Mouse (Mus musculus) MEL (cell line): ENCODE measurements around the gene Tekt1. TPM values are rescaled to one million over a fixed set of nuclear protein-coding genes. Genes with fewer than 3 reads are reported as not detected.
A peak's percentile ranks its signal among the peaks of the same experiment; 100 is the strongest.

Experiments
- DNase-seq: peaks from one replicate; pipeline ENCODE4 v3.0.0; 2011; ENCODE audit warnings: low read depth, low spot score
- H3K27ac ChIP-seq: 2 replicates; pipeline ENCODE4 v1.5.1; 2012; ENCODE audit warnings: low read depth, mild to moderate bottlenecking, control low read depth, low read length, moderate library complexity; ENCODE audit not compliant: control insufficient read depth
- H3K27me3 ChIP-seq, 2 experiments: fragments of 150-350 bp in 1 of 2; sonication (generic) in 1 of 2; 2 replicates each; pipeline ENCODE4 v1.6.1; 2012; ENCODE audit warnings: low read length in 2 of 2, mild to moderate bottlenecking in 2 of 2, improper control_type of control experiment in 1 of 2, moderate library complexity in 1 of 2; ENCODE audit not compliant: insufficient read depth in 2 of 2, control insufficient read depth in 1 of 2
- H3K36me3 ChIP-seq, 2 experiments: 2 replicates each; pipeline ENCODE4 v1.6.1; 2012 to 2014; ENCODE audit warnings: low read length in 2 of 2, improper control_type of control experiment in 1 of 2, inconsistent platforms in 1 of 2, mild to moderate bottlenecking in 1 of 2; ENCODE audit not compliant: insufficient read depth in 2 of 2, control insufficient read depth in 1 of 2
- H3K4me1 ChIP-seq, 2 experiments: fragments of 150-350 bp in 1 of 2; sonication (generic) in 1 of 2; 2 replicates each; pipeline ENCODE4 v1.6.1; 2012; ENCODE audit warnings: low read length in 2 of 2, improper control_type of control experiment in 1 of 2, mild to moderate bottlenecking in 1 of 2; ENCODE audit not compliant: insufficient read depth in 2 of 2, control insufficient read depth in 1 of 2
- H3K4me3 ChIP-seq, 2 experiments: fragments of 150-350 bp in 1 of 2; sonication (generic) in 1 of 2; 2 replicates each; pipeline ENCODE4 v1.5.1; 2012; ENCODE audit warnings: low read depth in 2 of 2, low read length in 2 of 2, mild to moderate bottlenecking in 2 of 2, moderate library complexity in 2 of 2, control low read depth in 1 of 2, improper control_type of control experiment in 1 of 2; ENCODE audit not compliant: control insufficient read depth in 1 of 2, insufficient read depth in 1 of 2
- H3K79me2 ChIP-seq: 2 replicates; pipeline ENCODE4 v1.6.1; 2012; ENCODE audit warnings: mild to moderate bottlenecking, low read length, moderate library complexity; ENCODE audit not compliant: control insufficient read depth, poor library complexity, insufficient read depth
- H3K9ac ChIP-seq: 2 replicates; pipeline ENCODE4 v1.6.1; 2012; ENCODE audit warnings: low read depth, mild to moderate bottlenecking, control low read depth, low read length, moderate library complexity; ENCODE audit not compliant: control insufficient read depth, poor library complexity, severe bottlenecking
- H3K9me3 ChIP-seq: fragments of 150-350 bp; sonication (generic); replicated peaks from 2 replicates; pipeline ENCODE4 v1.6.1; 2012; ENCODE audit warnings: mild to moderate bottlenecking, low read length, improper control_type of control experiment, moderate library complexity; ENCODE audit not compliant: insufficient read depth
- BHLHE40 ChIP-seq: IDR thresholded peaks from 2 replicates; pipeline ENCODE4 v1.6.1; 2012; ENCODE audit warnings: low read depth, mild to moderate bottlenecking, inconsistent platforms, low read length, improper control_type of control experiment, borderline replicate concordance
- CHD1 ChIP-seq: IDR thresholded peaks from 2 replicates; pipeline ENCODE4 v1.6.1; 2012; ENCODE audit warnings: low read depth, mild to moderate bottlenecking, inconsistent platforms, low read length, improper control_type of control experiment
- CHD2 ChIP-seq: IDR thresholded peaks from 2 replicates; pipeline ENCODE4 v1.6.1; 2011; ENCODE audit warnings: low read length, improper control_type of control experiment
- ELF1 ChIP-seq: IDR thresholded peaks from 2 replicates; pipeline ENCODE4 v1.6.1; 2014; ENCODE audit warnings: low read depth, mild to moderate bottlenecking, inconsistent platforms, low read length, improper control_type of control experiment, moderate library complexity
- EP300 ChIP-seq, 2 experiments: IDR thresholded peaks; 2 replicates each; pipeline ENCODE4 v1.6.1; 2011; ENCODE audit warnings: improper control_type of control experiment in 2 of 2, low read length in 2 of 2, low read depth in 1 of 2, mild to moderate bottlenecking in 1 of 2
- ETS1 ChIP-seq: IDR thresholded peaks from 2 replicates; pipeline ENCODE4 v1.6.1; 2012; ENCODE audit warnings: low read depth, mild to moderate bottlenecking, inconsistent platforms, low read length, improper control_type of control experiment, moderate library complexity
- GATA1 ChIP-seq: IDR thresholded peaks from 2 replicates; pipeline ENCODE4 v1.6.1; 2011; ENCODE audit warnings: low read depth, low read length, improper control_type of control experiment
- HCFC1 ChIP-seq: IDR thresholded peaks from 2 replicates; pipeline ENCODE4 v1.6.1; 2012; ENCODE audit warnings: low read depth, mild to moderate bottlenecking, inconsistent platforms, low read length, improper control_type of control experiment, moderate library complexity
- KAT2A ChIP-seq: conservative IDR thresholded peaks from 2 replicates; pipeline ENCODE4 v1.6.1; 2012; ENCODE audit warnings: low read depth, low read length, improper control_type of control experiment, inconsistent platforms
- MAX ChIP-seq: IDR thresholded peaks from 2 replicates; pipeline ENCODE4 v1.6.1; 2011; ENCODE audit warnings: low read length, improper control_type of control experiment
- MAZ ChIP-seq: IDR thresholded peaks from 2 replicates; pipeline ENCODE4 v1.6.1; 2012; ENCODE audit warnings: low read depth, mild to moderate bottlenecking, inconsistent platforms, low read length, improper control_type of control experiment
- MYB ChIP-seq: IDR thresholded peaks from 2 replicates; pipeline ENCODE4 v1.6.1; 2011; ENCODE audit warnings: mild to moderate bottlenecking, low read depth, low read length, improper control_type of control experiment
- NELFE ChIP-seq: IDR thresholded peaks from 2 replicates; pipeline ENCODE4 v1.6.1; 2011; ENCODE audit warnings: low read depth, low read length, improper control_type of control experiment
- NRF1 ChIP-seq: IDR thresholded peaks from 2 replicates; pipeline ENCODE4 v1.6.1; 2014; ENCODE audit warnings: low read depth, mild to moderate bottlenecking, inconsistent platforms, low read length, improper control_type of control experiment, moderate library complexity; ENCODE audit not compliant: poor library complexity, insufficient read depth, severe bottlenecking
- POLR2A ChIP-seq, 2 experiments: IDR thresholded peaks; 2 replicates each; pipeline ENCODE4 v1.6.1; 2011 to 2012; ENCODE audit warnings: low read length in 2 of 2, mild to moderate bottlenecking in 2 of 2, control low read depth in 1 of 2, improper control_type of control experiment in 1 of 2, low read depth in 1 of 2, moderate library complexity in 1 of 2; ENCODE audit not compliant: control insufficient read depth in 1 of 2, insufficient read depth in 1 of 2, poor library complexity in 1 of 2
- POLR2AphosphoS2 ChIP-seq: IDR thresholded peaks from 2 replicates; pipeline ENCODE4 v1.6.1; 2011; ENCODE audit warnings: low read length, improper control_type of control experiment
- RAD21 ChIP-seq: IDR thresholded peaks from 2 replicates; pipeline ENCODE4 v1.6.1; 2011; ENCODE audit warnings: mild to moderate bottlenecking, low read depth, low read length, improper control_type of control experiment
- RCOR1 ChIP-seq: IDR thresholded peaks from 2 replicates; pipeline ENCODE4 v1.6.1; 2012; ENCODE audit warnings: low read depth, mild to moderate bottlenecking, inconsistent platforms, low read length, improper control_type of control experiment
- SIN3A ChIP-seq: IDR thresholded peaks from 2 replicates; pipeline ENCODE4 v1.6.1; 2012; ENCODE audit warnings: low read length, improper control_type of control experiment, inconsistent platforms
- SMC3 ChIP-seq: IDR thresholded peaks from 2 replicates; pipeline ENCODE4 v1.6.1; 2011; ENCODE audit warnings: low read depth, low read length, improper control_type of control experiment
- TBP ChIP-seq: IDR thresholded peaks from 2 replicates; pipeline ENCODE4 v1.8.0; 2011; ENCODE audit warnings: low read depth, low read length, improper control_type of control experiment
- TCF12 ChIP-seq: IDR thresholded peaks from 2 replicates; pipeline ENCODE4 v1.6.1; 2014; ENCODE audit warnings: low read depth, mild to moderate bottlenecking, inconsistent platforms, low read length, improper control_type of control experiment, moderate library complexity
- ZC3H11A ChIP-seq: IDR thresholded peaks from 2 replicates; pipeline ENCODE4 v1.6.1; 2012; ENCODE audit warnings: low read depth, mild to moderate bottlenecking, inconsistent platforms, low read length, improper control_type of control experiment
- ZMIZ1 ChIP-seq: IDR thresholded peaks from 2 replicates; pipeline ENCODE4 v1.6.1; 2012; ENCODE audit warnings: low read depth, mild to moderate bottlenecking, inconsistent platforms, low read length, improper control_type of control experiment, moderate library complexity
- polyA plus RNA-seq, 2 experiments: library from polyadenylated mRNA; stranded (reverse) in 1 of 2; unstranded in 1 of 2; fragments of >175 nt in 1 of 2; fragments of >200 nt in 1 of 2; gene quantifications; 2 replicates each; pipeline versions ENCODE4 v1.2.1 to v1.2.4; 2012; ENCODE audit warnings: low replicate concordance in 2 of 2, low read depth in 1 of 2; ENCODE audit not compliant: insufficient read length in 2 of 2, insufficient read depth in 1 of 2, missing spikeins in 1 of 2
- total RNA-seq: library from RNA; depleted of rRNA; stranded (reverse); fragments of 300-350 nt; gene quantifications from 2 replicates; pipeline ENCODE4 v1.2.3, GENCODE M21; 2012

Gene Tekt1
- total and polyA plus RNA-seq, 3 experiments: not detected

DNA sequence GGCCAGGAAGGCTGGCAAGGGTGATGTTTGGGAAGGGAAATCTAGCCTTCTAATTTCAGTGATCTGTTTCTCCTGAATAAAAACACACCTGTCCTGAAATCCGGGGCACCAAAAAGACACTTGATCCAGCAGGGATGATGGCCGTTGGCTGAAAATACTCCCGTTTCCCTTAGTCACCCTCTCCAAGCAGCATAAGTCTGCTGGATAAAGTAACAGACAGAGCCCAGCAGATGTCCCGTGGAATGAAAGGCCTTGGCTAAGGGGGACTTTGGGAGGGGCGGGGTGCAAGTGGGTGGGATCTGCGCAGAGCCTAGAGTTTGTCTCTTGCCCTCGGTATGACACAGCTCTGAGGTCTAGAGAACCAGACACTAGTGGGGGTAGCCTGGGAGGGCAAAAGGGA lies 16.0 kb upstream of the Tekt1 start:
- TF ChIP-seq ZMIZ1 (no peak), KAT2A (no peak), CHD2 (no peak), EP300 (IDR thresholded peaks at IDR 0.05; ENCODE audit: low read depth in 1 of 2, low read length in 2 of 2) (no peak), ZC3H11A (no peak), ETS1 (no peak), NRF1 (no peak), BHLHE40 (no peak), POLR2AphosphoS2 (no peak), ELF1 (no peak)
- Histone ChIP-seq H3K27me3 (peaks cover 0 to 2% of the 10 kb centered on the region in 2 experiments; a peak in 2 of 4 replicates), H3K4me1 (peaks cover 0 to 8% of the 10 kb centered on the region in 2 experiments; a peak in 1 of 4 replicates), H3K79me2 (no peaks in the 10 kb centered on the region), H3K36me3 (no peaks in the 10 kb centered on the region), H3K9ac (no peak overlapping the region), H3K9me3 (no peaks in the 10 kb centered on the region), H3K4me3 (no peak overlapping the region), H3K27ac (no peak overlapping the region)
- DNase-seq: no peak

DNA sequence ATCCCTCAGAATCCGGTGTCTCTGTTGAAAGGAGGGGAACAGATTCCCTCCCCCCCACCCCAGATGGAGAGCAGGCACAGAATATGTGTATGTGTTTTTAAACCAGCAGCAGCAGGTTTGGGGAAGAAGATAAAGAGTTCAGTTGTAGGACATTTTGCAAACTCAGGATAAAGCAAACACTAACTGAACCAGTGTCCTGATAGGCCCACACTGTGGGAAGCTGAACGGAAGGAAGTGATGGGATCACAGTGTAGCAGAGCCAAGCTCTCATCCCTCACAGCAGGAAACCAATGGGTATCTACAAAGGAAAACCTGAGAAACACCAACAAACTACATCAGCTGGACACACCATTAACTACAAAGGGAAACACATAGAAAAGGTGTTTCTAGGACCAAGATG lies 14.3 kb upstream of the Tekt1 start:
- H3K27me3 ChIP-seq: peaks cover 0 to 2% of the 10 kb centered on the region in 2 experiments; a peak in 1 of 4 replicates
- peaks cover 0 to 8% of the 10 kb centered on the region in 2 experiments; a peak in 1 of 4 replicates for H3K4me1 ChIP-seq
- no peak overlapping the region for H3K4me3 ChIP-seq
- H3K36me3 ChIP-seq: no peaks in the 10 kb centered on the region
- no peaks in the 10 kb centered on the region for H3K79me2 ChIP-seq
- H3K9ac ChIP-seq: no peak overlapping the region
- H3K27ac ChIP-seq: no peak overlapping the region
- DNase-seq: peak; percentile 38
- TF ChIP-seq NELFE (no peak), BHLHE40 (no peak), MYB (peak; percentile 62; the same call in 1 of the 2 replicates), SMC3 (no peak), RAD21 (no peak), EP300 (IDR thresholded peaks at IDR 0.05; ENCODE audit: low read depth in 1 of 2, low read length in 2 of 2) (peak; percentile 64 to 72), TCF12 (0 out of 2 replicates have a peak, but pooled peaks have one; percentile 18), POLR2A (IDR thresholded peaks at IDR 0.05; ENCODE audit: control insufficient read depth in 1 of 2, insufficient read depth in 1 of 2, low read depth in 1 of 2, low read length in 2 of 2, poor library complexity in 1 of 2) (no peak), TBP (no peak), HCFC1 (no peak), CHD1 (no peak), MAX (no peak), CHD2 (no peak), SIN3A (0 out of 2 replicates have a peak, but pooled peaks have one; percentile 24), GATA1 (peak; percentile 38; the same call in 1 of the 2 replicates), RCOR1 (peak; percentile 34; the same call in 1 of the 2 replicates), ETS1 (no peak; the same call in 1 of the 2 replicates), MAZ (no peak)
- no peaks in the 10 kb centered on the region for H3K9me3 ChIP-seq
